Mouse (Mus musculus) adrenal gland, postnatal 36 days (tissue): ENCODE measurements at regions not wholly inside any gene's neighbourhood (a gene's known extent, or its start where the extent isn't known, plus 50 kb on each side); places are given as distances from the start of the nearest gene placed in this dataset.

Source experiments
- DNase-seq, 2 experiments: peaks; one replicate each; pipeline ENCODE4 v3.0.0; 2021; ENCODE audit warnings: mixed read lengths in 1 of 2

GRCm38 (mm10) chr3:52929827-52930605, 87.0 kb downstream of the Cog6 start:
- no peak for DNase-seq

- no peak for DNase-seq
These were observed 89.6 kb downstream of the Cog6 start for GRCm38 (mm10) chr3:52927361-52927841.

- no peak for DNase-seq
These were observed 90.5 kb downstream of the Cog6 start for GRCm38 (mm10) chr3:52926549-52926948.

- DNase-seq: peak; percentile 33 to 40
These were observed 91.8 kb downstream of the Cog6 start for GRCm38 (mm10) chr3:52925223-52925622.

- DNase-seq: no peak
These were observed 92.4 kb downstream of the Cog6 start for GRCm38 (mm10) chr3:52924631-52925030.

GRCm38 (mm10) chr3:52923824-52924559, 93.0 kb downstream of the Cog6 start:
- DNase-seq: no peak

- DNase-seq: no peak
These were observed 94.6 kb downstream of the Cog6 start for GRCm38 (mm10) chr3:52922411-52922810.

GRCm38 (mm10) chr3:52906823-52907564, 110.0 kb downstream of the Cog6 start:
- peak in 1 of 2 experiments; percentile 22 for DNase-seq

GRCm38 (mm10) chr3:52904028-52904427, 113.0 kb downstream of the Cog6 start:
- DNase-seq: peak; percentile 65 to 67

GRCm38 (mm10) chr3:52897665-52898064, 119.4 kb downstream of the Cog6 start:
- peak in 1 of 2 experiments; percentile 22 for DNase-seq

GRCm38 (mm10) chr3:52896462-52896861, 120.6 kb downstream of the Cog6 start:
- DNase-seq: no peak

- DNase-seq: no peak
These were observed 121.3 kb downstream of the Cog6 start for GRCm38 (mm10) chr3:52895751-52896150.

GRCm38 (mm10) chr3:52894812-52895211, 122.2 kb downstream of the Cog6 start:
- no peak for DNase-seq

GRCm38 (mm10) chr3:52889156-52889715, 127.8 kb downstream of the Cog6 start:
- peak; percentile 56 to 61 for DNase-seq

GRCm38 (mm10) chr3:52881981-52882380, 135.1 kb downstream of the Cog6 start:
- no peak for DNase-seq

- DNase-seq: no peak
These were observed 135.9 kb downstream of the Cog6 start for GRCm38 (mm10) chr3:52881139-52881538.

- DNase-seq: no peak
These were observed 137.3 kb downstream of the Cog6 start for GRCm38 (mm10) chr3:52879700-52880099.

- no peak for DNase-seq
These were observed 138.7 kb downstream of the Cog6 start for GRCm38 (mm10) chr3:52878334-52878733.

- no peak for DNase-seq
These were observed 144.8 kb downstream of the Cog6 start for GRCm38 (mm10) chr3:52872260-52872659.

- no peak for DNase-seq
These were observed 153.7 kb downstream of the Cog6 start for GRCm38 (mm10) chr3:52863146-52863849.

GRCm38 (mm10) chr3:52862026-52862425, 155.0 kb downstream of the Cog6 start:
- DNase-seq: no peak

GRCm38 (mm10) chr3:52861538-52861937, 155.5 kb downstream of the Cog6 start:
- DNase-seq: no peak
